Mouse (Mus musculus) cortical plate, adult 2 months (tissue): Measurements from ENCODE around the gene Rubcn.

Experiments
- CTCF ChIP-seq: fragments of 200-500 bp; IDR thresholded peaks from 2 replicates; pipeline ENCODE4 v1.5.1; 2011; ENCODE audit warnings: mild to moderate bottlenecking, control low read depth, low read length; ENCODE audit not compliant: insufficient read depth; ENCODE audit errors: extremely low read depth
- POLR2A ChIP-seq: fragments of 200-500 bp; IDR thresholded peaks from 2 replicates; pipeline ENCODE4 v1.6.1; 2011; ENCODE audit warnings: mild to moderate bottlenecking, low read length, control low read depth; ENCODE audit not compliant: insufficient read depth; ENCODE audit errors: extremely low read depth

GRCm38 (mm10) chr16:32849042-32849830 lies 28.3 kb downstream of the Rubcn start:
- TF ChIP-seq CTCF (no peak), POLR2A (no peak)
